Mouse (Mus musculus) liver, embryonic 11.5 days (tissue): ENCODE measurements around the gene Frmpd2. TPM values are rescaled to one million over a fixed set of nuclear protein-coding genes. Genes with fewer than 3 reads are reported as not detected.

ENCODE experiments used
- ATAC-seq: fragments of 200-750 bp; cut with Nextera tagmentation; replicated peaks from 2 replicates; pipeline ENCODE4 v1.8.0; 2017; ENCODE audit warnings: moderate number of reproducible peaks, mild to moderate bottlenecking, moderate TSS enrichment, moderate library complexity; ENCODE audit not compliant: low FRiP score
- DNase-seq: peaks from one replicate; pipeline ENCODE4 v3.0.0-alpha.2; 2017; ENCODE audit warnings: low spot score
- H3K27ac ChIP-seq: fragments of 300-500 bp; sonication (generic); 2 replicates; pipeline ENCODE4 v1.5.1; 2014; ENCODE audit warnings: mild to moderate bottlenecking, low read depth, low read length, control low read depth
- H3K27me3 ChIP-seq: fragments of 300-500 bp; sonication (generic); replicated peaks from 2 replicates; pipeline ENCODE4 v1.6.1; 2014; ENCODE audit warnings: low read length, mixed read lengths; ENCODE audit not compliant: control insufficient read depth, insufficient read depth
- H3K36me3 ChIP-seq: fragments of 300-500 bp; sonication (generic); 2 replicates; pipeline ENCODE4 v1.6.1; 2014; ENCODE audit warnings: mild to moderate bottlenecking, low read length, moderate library complexity, mixed read lengths; ENCODE audit not compliant: control insufficient read depth, insufficient read depth
- H3K4me1 ChIP-seq: fragments of 300-500 bp; sonication (generic); replicated peaks from 2 replicates; pipeline ENCODE4 v1.6.1; 2014; ENCODE audit warnings: low read length, mixed read lengths; ENCODE audit not compliant: control insufficient read depth, insufficient read depth
- H3K4me2 ChIP-seq: fragments of 300-500 bp; sonication (generic); 2 replicates; pipeline ENCODE4 v1.6.1; 2014; ENCODE audit warnings: mild to moderate bottlenecking, control low read depth, moderate library complexity
- H3K4me3 ChIP-seq: fragments of 300-500 bp; sonication (generic); 2 replicates; pipeline ENCODE4 v1.5.1; 2014; ENCODE audit warnings: low read depth, low read length, control low read depth
- H3K9ac ChIP-seq: fragments of 300-500 bp; sonication (generic); 2 replicates; pipeline ENCODE4 v1.6.1; 2014; ENCODE audit warnings: low read depth, low read length, control low read depth
- H3K9me3 ChIP-seq: fragments of 300-500 bp; sonication (generic); 2 replicates; pipeline ENCODE4 v1.6.1; 2016; ENCODE audit warnings: low read length, inconsistent platforms, mixed read lengths; ENCODE audit not compliant: control insufficient read depth
- WGBS: fragments of 180-500 bp; shearing (Covaris S2); extraction: QIAGEN DNeasy Blood & Tissue Kit; methylation state at CpG from one replicate; pipeline ENCODE4 v1.1.7; 2014; 5-methylcytosine and 5-hydroxymethylcytosine counted together
- polyA plus RNA-seq: library from polyadenylated mRNA; unstranded; fragments of >200 nt; fragmentation: Nextera tagmentation; extraction: Ambion mirVana; gene quantifications from 2 replicates; pipeline ENCODE4 v1.2.1, GENCODE M21; 2014

The Frmpd2 gene
- polyA plus RNA-seq, 1 experiment from 2014 or later: not detected

GRCm38 (mm10) chr14:33545565-33546143 lies 74.2 kb downstream of the Frmpd2 start:
- ATAC-seq (no peak), DNase-seq (no peak)
- Histone ChIP-seq H3K36me3 (no peaks in the 10 kb centered on the region), H3K4me3 (no peak overlapping the region), H3K4me1 (no peaks in the 10 kb centered on the region), H3K27ac (no peak overlapping the region), H3K9ac (no peak overlapping the region), H3K9me3 (no peaks in the 10 kb centered on the region), H3K4me2 (no peak overlapping the region), H3K27me3 (no peaks in the 10 kb centered on the region)
- 81% methylated on average over 8 of the region's 8 CpGs for WGBS

GRCm38 (mm10) chr14:33548650-33549049 lies 77.2 kb downstream of the Frmpd2 start:
- 53% methylated on average over 3 of the region's 3 CpGs for WGBS
- DNase-seq (no peak), ATAC-seq (no peak)
- Histone ChIP-seq H3K36me3 (no peaks in the 10 kb centered on the region), H3K4me2 (no peak overlapping the region), H3K4me3 (no peak overlapping the region), H3K9me3 (no peaks in the 10 kb centered on the region), H3K9ac (no peak overlapping the region), H3K4me1 (no peaks in the 10 kb centered on the region), H3K27me3 (no peaks in the 10 kb centered on the region), H3K27ac (no peak overlapping the region)

- Histone ChIP-seq H3K36me3 (no peaks in the 10 kb centered on the region), H3K9ac (no peak overlapping the region), H3K9me3 (no peaks in the 10 kb centered on the region), H3K4me2 (no peak overlapping the region), H3K4me1 (no peaks in the 10 kb centered on the region), H3K27ac (no peak overlapping the region), H3K27me3 (no peaks in the 10 kb centered on the region), H3K4me3 (no peak overlapping the region)
- DNase-seq: no peak
- ATAC-seq: no peak
- whole genome bisulfite sequencing: 69% methylated on average over 6 of the region's 6 CpGs
Observed at GRCm38 (mm10) chr14:33549856-33550255, 78.4 kb downstream of the Frmpd2 start.

GRCm38 (mm10) chr14:33570737-33571136 lies 99.2 kb downstream of the Frmpd2 start:
- DNase-seq (no peak), ATAC-seq (no peak)
- no peak overlapping the region for H3K27ac ChIP-seq
- H3K4me1 ChIP-seq: no peaks in the 10 kb centered on the region
- H3K4me3 ChIP-seq: no peak overlapping the region
- H3K9ac ChIP-seq: no peak overlapping the region
- no peaks in the 10 kb centered on the region for H3K36me3 ChIP-seq
- H3K9me3 ChIP-seq: no peaks in the 10 kb centered on the region
- no peak overlapping the region for H3K4me2 ChIP-seq
- WGBS: 38% methylated on average over 6 of the region's 6 CpGs
- H3K27me3 ChIP-seq: no peaks in the 10 kb centered on the region

- Histone ChIP-seq H3K4me3 (no peak overlapping the region), H3K9me3 (no peaks in the 10 kb centered on the region), H3K27me3 (no peaks in the 10 kb centered on the region), H3K4me1 (no peaks in the 10 kb centered on the region), H3K9ac (no peak overlapping the region), H3K4me2 (no peak overlapping the region), H3K36me3 (no peaks in the 10 kb centered on the region), H3K27ac (no peak overlapping the region)
- DNase-seq: no peak
- 72% methylated on average over 3 of the region's 3 CpGs for WGBS
- ATAC-seq: no peak
Observed at GRCm38 (mm10) chr14:33573643-33574042, 102.1 kb downstream of the Frmpd2 start.

GRCm38 (mm10) chr14:33579771-33580484 lies 108.4 kb downstream of the Frmpd2 start:
- Histone ChIP-seq H3K9me3 (no peaks in the 10 kb centered on the region), H3K4me2 (no peak overlapping the region), H3K27me3 (no peaks in the 10 kb centered on the region), H3K27ac (no peak overlapping the region), H3K4me1 (no peaks in the 10 kb centered on the region), H3K9ac (no peak overlapping the region), H3K36me3 (no peaks in the 10 kb centered on the region), H3K4me3 (no peak overlapping the region)
- 67% methylated on average over 7 of the region's 7 CpGs for WGBS
- DNase-seq (no peak), ATAC-seq (no peak)

GRCm38 (mm10) chr14:33588951-33589350 lies 117.5 kb downstream of the Frmpd2 start, which contains the start of gene Ptpn20:
Gene Ptpn20, plus strand, starts transcription at chr14:33589207.
- no peak within 1 kb of the TSS for H3K27ac ChIP-seq
- no peak for DNase-seq

GRCm38 (mm10) chr14:33598376-33599130 lies 127.1 kb downstream of the Frmpd2 start:
- DNase-seq (no peak), ATAC-seq (no peak)
- Histone ChIP-seq H3K4me1 (no peaks in the 10 kb centered on the region), H3K4me3 (no peak overlapping the region), H3K27ac (no peak overlapping the region), H3K27me3 (no peaks in the 10 kb centered on the region), H3K9me3 (no peaks in the 10 kb centered on the region), H3K4me2 (no peak overlapping the region), H3K36me3 (no peaks in the 10 kb centered on the region), H3K9ac (no peak overlapping the region)
- WGBS: 87% methylated on average over 9 of the region's 9 CpGs

More at GRCm38 (mm10) chr14:33588951-33589350, 117.5 kb downstream of the Frmpd2 start, which contains the start of gene Ptpn20:
- WGBS: 57% methylated on average over 14 of the region's 14 CpGs
- Histone ChIP-seq H3K9me3 (no peaks in the 10 kb centered on the region), H3K4me3 (no peak within 1 kb of the TSS), H3K9ac (no peak within 1 kb of the TSS), H3K36me3 (no peaks in the 10 kb centered on the region), H3K27me3 (no peaks in the 10 kb centered on the region), H3K4me2 (no peak within 1 kb of the TSS), H3K4me1 (no peaks in the 10 kb centered on the region)
- ATAC-seq: no peak
